Mouse (Mus musculus) ES-E14 (cell line): ENCODE measurements at regions not wholly inside any gene's neighbourhood (a gene's known extent, or its start where the extent isn't known, plus 50 kb on each side); places are given as distances from the start of the nearest gene placed in this dataset.

Experiments
- DNase-seq: peaks from one replicate; pipeline ENCODE4 v3.0.0-alpha.2; 2013; ENCODE audit warnings: low read depth, low spot score
- H3K27ac ChIP-seq: 2 replicates; pipeline ENCODE4 v1.5.1; 2012; ENCODE audit warnings: low read depth, mild to moderate bottlenecking, low read length, moderate library complexity, mixed read lengths; ENCODE audit not compliant: poor library complexity, insufficient read depth, severe bottlenecking
- H3K36me3 ChIP-seq: 2 replicates; pipeline ENCODE4 v1.6.1; 2012; ENCODE audit warnings: mild to moderate bottlenecking, low read length, moderate library complexity, mixed read lengths; ENCODE audit not compliant: control insufficient read depth, poor library complexity, insufficient read depth, severe bottlenecking
- H3K4me1 ChIP-seq, 2 experiments: fragments of 150-350 bp in 1 of 2; sonication (generic) in 1 of 2; 2 replicates each; pipeline ENCODE4 v1.6.1; 2012; ENCODE audit warnings: low read length in 2 of 2, mild to moderate bottlenecking in 1 of 2, mixed read lengths in 1 of 2; ENCODE audit not compliant: control insufficient read depth in 2 of 2, insufficient read depth in 2 of 2, poor library complexity in 1 of 2
- H3K4me3 ChIP-seq, 2 experiments: fragments of 150-350 bp in 1 of 2; sonication (generic) in 1 of 2; 2 replicates each; pipeline ENCODE4 v1.5.1; 2012; ENCODE audit warnings: low read length in 2 of 2, low read depth in 1 of 2, mild to moderate bottlenecking in 1 of 2, mixed read lengths in 1 of 2; ENCODE audit not compliant: insufficient read depth in 1 of 2, poor library complexity in 1 of 2, severe bottlenecking in 1 of 2
- H3K9ac ChIP-seq: 2 replicates; pipeline ENCODE4 v1.6.1; 2012; ENCODE audit warnings: low read depth, mild to moderate bottlenecking, low read length, mixed read lengths; ENCODE audit not compliant: poor library complexity, insufficient read depth, severe bottlenecking
- H3K9me3 ChIP-seq: fragments of 150-350 bp; sonication (generic); 2 replicates; pipeline ENCODE4 v1.6.1; 2012; ENCODE audit warnings: low read depth, mild to moderate bottlenecking, low read length; ENCODE audit not compliant: control insufficient read depth, insufficient read depth
- CHD2 ChIP-seq: IDR thresholded peaks from 2 replicates; pipeline ENCODE4 v1.6.1; 2014; ENCODE audit warnings: mild to moderate bottlenecking, low read depth, low read length, inconsistent platforms
- HCFC1 ChIP-seq: IDR thresholded peaks from 2 replicates; pipeline ENCODE4 v1.6.1; 2012; ENCODE audit warnings: low read length, inconsistent platforms, borderline replicate concordance; ENCODE audit not compliant: insufficient read depth
- MAFK ChIP-seq: IDR thresholded peaks from 2 replicates; pipeline ENCODE4 v1.6.1; 2014; ENCODE audit warnings: mild to moderate bottlenecking, low read depth, low read length, inconsistent platforms; ENCODE audit not compliant: insufficient read depth
- ZC3H11A ChIP-seq: IDR thresholded peaks from 2 replicates; pipeline ENCODE4 v1.6.1; 2012; ENCODE audit warnings: low read depth, mild to moderate bottlenecking, inconsistent platforms, low read length, borderline replicate concordance
- ZNF384 ChIP-seq: IDR thresholded peaks from 2 replicates; pipeline ENCODE4 v1.6.1; 2012; ENCODE audit warnings: low read depth, low read length, inconsistent platforms
- in situ Hi-C, 2 experiments: fragments of 600-800 bp; cut with MboI; formaldehyde crosslinking; loops; one replicate each; pipeline ENCODE4 v1.15.1; 2025; ENCODE audit warnings: low sequenced_read_pairs in 2 of 2, inconsistent platforms in 1 of 2; ENCODE audit not compliant: unreplicated experiment in 2 of 2

DNA sequence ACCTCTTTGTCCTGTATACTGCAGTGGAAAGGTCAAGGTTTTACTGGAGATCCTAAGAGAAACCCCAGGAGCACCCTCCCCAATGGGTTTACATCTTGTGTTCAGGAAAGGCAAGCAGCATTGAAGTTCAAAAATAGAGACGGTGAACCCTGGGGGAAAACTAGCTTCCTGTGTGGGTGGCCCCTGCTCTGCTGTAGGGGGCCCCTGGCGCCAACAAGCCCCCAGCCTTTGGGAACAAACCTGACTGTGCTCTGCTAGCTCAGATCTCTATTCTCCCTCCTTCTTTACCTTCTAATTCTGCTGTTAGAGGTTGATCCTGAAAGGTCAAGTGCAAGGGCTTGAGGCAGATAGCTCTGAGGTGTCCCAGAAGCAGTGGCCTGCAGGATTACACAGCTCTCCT, 78.6 kb downstream of the Ets2 start:
- no peak for DNase-seq
- H3K4me3 ChIP-seq, result no peak overlapping the region
- in situ Hi-C loops, result no loop called here
- H3K27ac ChIP-seq, result no peak overlapping the region
- no peaks in the 10 kb centered on the region for H3K36me3 ChIP-seq
- peaks cover 2 to 19% of the 10 kb centered on the region in 2 experiments; a peak in 1 of 4 replicates for H3K4me1 ChIP-seq
- no peak overlapping the region for H3K9ac ChIP-seq
- TF ChIP-seq CHD2 (no peak), ZC3H11A (no peak), ZNF384 (no peak), HCFC1 (no peak), MAFK (no peak)
- H3K9me3 ChIP-seq, result no peaks in the 10 kb centered on the region

DNA sequence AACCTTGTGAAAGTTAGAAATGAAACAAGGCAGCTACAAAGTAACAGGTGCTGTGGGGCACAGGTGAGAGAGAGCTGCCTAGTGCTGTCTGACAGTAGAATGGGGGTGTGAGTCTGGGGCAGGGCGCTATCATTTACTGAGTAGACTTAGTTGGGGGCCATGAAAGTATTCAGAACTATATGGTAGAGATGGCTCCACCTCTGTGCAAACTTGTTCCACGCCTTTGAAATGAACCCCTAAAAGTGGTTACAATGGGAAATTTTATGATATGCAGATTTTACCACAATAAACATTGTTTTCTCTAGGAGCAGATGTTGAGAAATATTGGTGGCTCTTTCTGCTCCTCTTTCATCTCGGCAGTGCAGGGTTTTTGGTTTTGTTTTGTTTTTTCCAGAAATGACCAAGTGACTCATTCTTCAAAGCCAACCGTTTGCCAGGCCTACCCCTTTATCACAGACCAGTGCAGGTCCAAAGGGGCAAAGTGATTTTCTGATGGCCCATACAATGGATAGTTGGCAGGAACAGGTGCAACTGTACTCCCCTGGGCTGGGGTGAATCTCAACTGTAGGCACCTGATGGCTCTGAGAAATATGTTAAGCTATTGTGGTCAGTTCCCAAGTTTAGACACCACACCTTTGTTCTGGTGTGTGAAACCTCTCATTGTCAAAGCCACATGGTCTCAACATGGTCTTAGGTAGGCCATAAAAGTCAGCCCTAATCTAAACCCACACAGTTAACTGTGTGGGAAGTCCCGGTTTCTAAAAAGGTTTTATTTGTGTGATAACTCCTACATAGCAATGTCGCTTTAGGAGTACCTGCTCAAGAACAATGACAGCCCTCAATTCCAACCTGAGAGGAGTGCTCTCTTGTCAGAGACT, 77.2 kb downstream of the Ets2 start:
- no peak overlapping the region for H3K4me3 ChIP-seq
- H3K4me1 ChIP-seq, result peaks cover 2 to 25% of the 10 kb centered on the region in 2 experiments; a peak in 1 of 4 replicates
- TF ChIP-seq MAFK (no peak), HCFC1 (no peak), CHD2 (no peak), ZC3H11A (no peak), ZNF384 (no peak)
- no peak overlapping the region for H3K27ac ChIP-seq
- H3K36me3 ChIP-seq, result no peaks in the 10 kb centered on the region
- in situ Hi-C loops, result no loop called here
- no peak for DNase-seq
- no peak overlapping the region for H3K9ac ChIP-seq
- no peaks in the 10 kb centered on the region for H3K9me3 ChIP-seq

DNA sequence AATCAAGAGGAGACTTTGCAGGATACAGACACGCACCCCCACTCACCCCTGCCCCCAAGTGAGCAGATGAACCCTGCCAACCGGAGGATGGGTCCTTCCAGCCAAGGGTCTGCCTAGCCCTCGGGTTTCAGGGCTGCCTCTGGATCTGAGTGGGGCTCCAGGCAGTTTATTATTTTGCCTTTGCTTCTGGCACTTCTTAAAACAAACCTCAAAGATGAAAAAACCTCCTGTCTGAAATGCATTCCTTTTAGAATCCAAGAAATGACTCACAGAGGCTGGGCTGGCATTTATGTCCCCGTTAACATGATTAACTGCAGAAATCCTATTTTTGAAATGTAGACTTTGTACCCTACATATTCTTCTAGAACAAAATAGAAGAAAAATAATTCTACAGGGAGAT, 76.3 kb downstream of the Ets2 start:
- TF ChIP-seq HCFC1 (no peak), MAFK (no peak), ZC3H11A (no peak), CHD2 (no peak), ZNF384 (no peak)
- H3K27ac ChIP-seq, result no peak overlapping the region
- no peaks in the 10 kb centered on the region for H3K36me3 ChIP-seq
- H3K4me3 ChIP-seq, result no peak overlapping the region
- H3K9ac ChIP-seq, result no peak overlapping the region
- DNase-seq, result no peak
- no peaks in the 10 kb centered on the region for H3K9me3 ChIP-seq
- peaks cover 2 to 25% of the 10 kb centered on the region in 2 experiments; a peak in 1 of 4 replicates for H3K4me1 ChIP-seq
- in situ Hi-C loops, result no loop called here

DNA sequence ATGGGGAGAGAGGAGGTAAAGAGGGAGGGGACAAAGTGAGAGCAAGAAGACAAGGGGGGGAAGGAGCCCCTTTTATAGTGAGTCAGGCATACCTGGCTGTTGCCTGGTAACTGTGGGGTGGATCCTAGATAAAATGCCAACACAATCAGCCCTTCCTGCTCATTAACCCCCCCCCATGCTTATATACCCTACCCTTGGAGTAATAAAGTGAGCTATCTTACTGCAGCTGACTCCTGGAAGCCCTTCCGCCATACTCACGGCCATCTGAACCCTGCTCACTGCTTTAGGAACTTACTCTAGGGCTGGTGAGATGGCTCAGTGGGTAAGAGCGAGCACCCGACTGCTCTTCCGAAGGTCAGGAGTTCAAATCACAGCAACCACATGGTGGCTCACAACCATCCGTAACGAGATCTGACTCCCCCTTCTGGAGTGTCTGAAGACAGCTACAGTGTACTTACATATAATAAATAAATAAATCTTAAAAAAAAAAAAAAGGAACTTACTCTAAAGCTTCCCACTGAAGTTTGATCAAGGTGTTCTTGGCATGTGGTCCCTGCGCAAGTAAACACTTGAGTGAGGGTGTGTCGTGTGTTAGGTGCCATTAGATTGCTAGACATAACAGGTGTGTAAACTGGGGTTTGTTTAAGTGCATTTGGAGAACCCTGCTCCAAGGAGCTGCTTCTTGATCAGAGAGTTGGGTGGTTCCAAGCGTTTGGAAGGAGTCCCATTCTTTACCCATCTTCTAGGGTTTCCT, 74.9 kb downstream of the Ets2 start:
- peaks cover 4 to 25% of the 10 kb centered on the region in 2 experiments; a peak in 2 of 4 replicates for H3K4me1 ChIP-seq
- no peak overlapping the region for H3K4me3 ChIP-seq
- no peaks in the 10 kb centered on the region for H3K9me3 ChIP-seq
- H3K9ac ChIP-seq, result no peak overlapping the region
- no peak for DNase-seq
- TF ChIP-seq ZC3H11A, result no peak
- no peak for TF ChIP-seq MAFK
- TF ChIP-seq ZNF384, result no peak
- no peak for TF ChIP-seq HCFC1
- in situ Hi-C loops, result no loop called here
- H3K27ac ChIP-seq, result no peak overlapping the region
- no peaks in the 10 kb centered on the region for H3K36me3 ChIP-seq
